Mouse (Mus musculus) ES-E14 (cell line): ENCODE results near the gene Dst. TPM values are rescaled to one million over a fixed set of nuclear protein-coding genes. Genes with fewer than 3 reads are reported as not detected.

Experiments used
- DNase-seq: peaks from one replicate; pipeline ENCODE4 v3.0.0-alpha.2; 2013; ENCODE audit warnings: low read depth, low spot score
- H3K27ac ChIP-seq: 2 replicates; pipeline ENCODE4 v1.5.1; 2012; ENCODE audit warnings: low read depth, mild to moderate bottlenecking, low read length, moderate library complexity, mixed read lengths; ENCODE audit not compliant: poor library complexity, insufficient read depth, severe bottlenecking
- H3K36me3 ChIP-seq: 2 replicates; pipeline ENCODE4 v1.6.1; 2012; ENCODE audit warnings: mild to moderate bottlenecking, low read length, moderate library complexity, mixed read lengths; ENCODE audit not compliant: control insufficient read depth, poor library complexity, insufficient read depth, severe bottlenecking
- H3K4me1 ChIP-seq, 2 experiments: fragments of 150-350 bp in 1 of 2; sonication (generic) in 1 of 2; 2 replicates each; pipeline ENCODE4 v1.6.1; 2012; ENCODE audit warnings: low read length in 2 of 2, mild to moderate bottlenecking in 1 of 2, mixed read lengths in 1 of 2; ENCODE audit not compliant: control insufficient read depth in 2 of 2, insufficient read depth in 2 of 2, poor library complexity in 1 of 2
- H3K4me3 ChIP-seq, 2 experiments: fragments of 150-350 bp in 1 of 2; sonication (generic) in 1 of 2; 2 replicates each; pipeline ENCODE4 v1.5.1; 2012; ENCODE audit warnings: low read length in 2 of 2, low read depth in 1 of 2, mild to moderate bottlenecking in 1 of 2, mixed read lengths in 1 of 2; ENCODE audit not compliant: insufficient read depth in 1 of 2, poor library complexity in 1 of 2, severe bottlenecking in 1 of 2
- H3K9ac ChIP-seq: 2 replicates; pipeline ENCODE4 v1.6.1; 2012; ENCODE audit warnings: low read depth, mild to moderate bottlenecking, low read length, mixed read lengths; ENCODE audit not compliant: poor library complexity, insufficient read depth, severe bottlenecking
- H3K9me3 ChIP-seq: fragments of 150-350 bp; sonication (generic); 2 replicates; pipeline ENCODE4 v1.6.1; 2012; ENCODE audit warnings: low read depth, mild to moderate bottlenecking, low read length; ENCODE audit not compliant: control insufficient read depth, insufficient read depth
- CHD2 ChIP-seq: IDR thresholded peaks from 2 replicates; pipeline ENCODE4 v1.6.1; 2014; ENCODE audit warnings: mild to moderate bottlenecking, low read depth, low read length, inconsistent platforms
- HCFC1 ChIP-seq: IDR thresholded peaks from 2 replicates; pipeline ENCODE4 v1.6.1; 2012; ENCODE audit warnings: low read length, inconsistent platforms, borderline replicate concordance; ENCODE audit not compliant: insufficient read depth
- MAFK ChIP-seq: IDR thresholded peaks from 2 replicates; pipeline ENCODE4 v1.6.1; 2014; ENCODE audit warnings: mild to moderate bottlenecking, low read depth, low read length, inconsistent platforms; ENCODE audit not compliant: insufficient read depth
- ZC3H11A ChIP-seq: IDR thresholded peaks from 2 replicates; pipeline ENCODE4 v1.6.1; 2012; ENCODE audit warnings: low read depth, mild to moderate bottlenecking, inconsistent platforms, low read length, borderline replicate concordance
- ZNF384 ChIP-seq: IDR thresholded peaks from 2 replicates; pipeline ENCODE4 v1.6.1; 2012; ENCODE audit warnings: low read depth, low read length, inconsistent platforms
- in situ Hi-C, 2 experiments: fragments of 600-800 bp; cut with MboI; formaldehyde crosslinking; loops; one replicate each; pipeline ENCODE4 v1.15.1; 2025; ENCODE audit warnings: low sequenced_read_pairs in 2 of 2, inconsistent platforms in 1 of 2; ENCODE audit not compliant: unreplicated experiment in 2 of 2
- total RNA-seq: library from RNA; depleted of rRNA; stranded (reverse); fragments of 300-350 nt; gene quantifications from 2 replicates; pipeline ENCODE4 v1.2.3, GENCODE M21; 2012

The Dst gene
- total RNA-seq, 1 experiment, result 186 TPM

DNA sequence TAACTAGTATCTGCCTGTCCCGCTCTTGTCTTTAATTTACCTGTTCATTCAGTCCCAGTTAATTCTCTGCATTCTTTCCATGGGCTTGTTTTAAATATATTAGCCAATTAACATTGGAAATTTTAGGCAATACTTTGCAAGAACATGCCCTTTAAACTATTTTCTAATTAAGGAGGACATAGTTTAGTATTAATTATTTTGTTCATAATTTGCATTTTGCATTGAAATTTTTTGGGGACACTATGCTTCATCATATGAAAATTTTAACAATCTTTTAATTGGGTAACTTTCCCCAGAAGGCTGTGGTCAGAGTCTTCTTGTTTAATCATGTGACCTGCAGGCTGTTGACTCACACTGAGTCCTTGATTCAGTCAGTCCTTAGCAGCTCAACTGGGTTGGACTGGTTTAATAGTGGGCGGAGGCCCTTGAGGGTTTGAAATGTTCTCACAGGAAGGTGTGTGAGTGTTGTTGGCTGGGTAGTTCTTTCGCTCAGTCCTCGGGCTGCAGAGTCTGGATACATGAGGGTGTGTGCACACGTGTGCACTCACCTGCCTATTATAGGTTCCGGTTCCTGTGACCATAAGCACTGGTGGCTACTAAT is 231.9 kb downstream of the Dst start:
- TF ChIP-seq ZNF384 (no peak), MAFK (0 out of 2 replicates have a peak, but pooled peaks have one; percentile 23)
- H3K4me3 ChIP-seq, result peak overlapping the region; percentile 15 to 24; a peak in 2 of 4 replicates
- H3K27ac ChIP-seq, result peak overlapping the region; percentile 92
- DNase-seq, result peak; percentile 83
- no peaks in the 10 kb centered on the region for H3K9me3 ChIP-seq
- H3K36me3 ChIP-seq, result peaks cover 15% of the 10 kb centered on the region; the same call in 1 of the 2 replicates
- peak overlapping the region; percentile 68 for H3K9ac ChIP-seq
- in situ Hi-C loops, result no loop called here
- H3K4me1 ChIP-seq, result peaks cover 9 to 23% of the 10 kb centered on the region in 2 experiments

GRCm38 (mm10) chr1:34140686-34141085 is 232.7 kb downstream of the Dst start:
- Histone ChIP-seq H3K9ac (no peak overlapping the region; the same call in 1 of the 2 replicates), H3K27ac (peak overlapping the region; percentile 73; the same call in 1 of the 2 replicates), H3K4me1 (peaks cover 9 to 23% of the 10 kb centered on the region in 2 experiments), H3K36me3 (peaks cover 9% of the 10 kb centered on the region; the same call in 1 of the 2 replicates), H3K9me3 (no peaks in the 10 kb centered on the region), H3K4me3 (peak overlapping the region; percentile 8 to 9; a peak in 1 of 4 replicates)
- peak; percentile 43 for DNase-seq
- TF ChIP-seq ZC3H11A, result no peak
- no peak for TF ChIP-seq HCFC1
- no peak for TF ChIP-seq MAFK
- TF ChIP-seq ZNF384, result no peak
- TF ChIP-seq CHD2, result no peak
- in situ Hi-C loops, result no loop called here

- in situ Hi-C loops, result no loop called here
- H3K4me1 ChIP-seq, result peaks cover 9 to 23% of the 10 kb centered on the region in 2 experiments
Observed at GRCm38 (mm10) chr1:34142951-34143580, 235.0 kb downstream of the Dst start.

GRCm38 (mm10) chr1:34144826-34145225 is 236.8 kb downstream of the Dst start:
- no peak overlapping the region for H3K4me3 ChIP-seq
- H3K27ac ChIP-seq, result no peak overlapping the region
- H3K4me1 ChIP-seq, result peaks cover 6 to 18% of the 10 kb centered on the region in 2 experiments; a peak in 3 of 4 replicates
- TF ChIP-seq HCFC1, result no peak
- DNase-seq, result no peak
- in situ Hi-C loops, result no loop called here
- H3K9me3 ChIP-seq, result no peaks in the 10 kb centered on the region
- peaks cover 11% of the 10 kb centered on the region; the same call in 1 of the 2 replicates for H3K36me3 ChIP-seq
- H3K9ac ChIP-seq, result no peak overlapping the region

More at GRCm38 (mm10) chr1:34142951-34143580, 235.0 kb downstream of the Dst start:
- DNase-seq, result no peak
- no peak overlapping the region for H3K27ac ChIP-seq
- H3K9ac ChIP-seq, result no peak overlapping the region
- no peak for TF ChIP-seq HCFC1
- no peak for TF ChIP-seq ZC3H11A
- no peak for TF ChIP-seq CHD2
- no peaks in the 10 kb centered on the region for H3K9me3 ChIP-seq
- no peak overlapping the region for H3K4me3 ChIP-seq
- H3K36me3 ChIP-seq, result peaks cover 11% of the 10 kb centered on the region; the same call in 1 of the 2 replicates

DNA sequence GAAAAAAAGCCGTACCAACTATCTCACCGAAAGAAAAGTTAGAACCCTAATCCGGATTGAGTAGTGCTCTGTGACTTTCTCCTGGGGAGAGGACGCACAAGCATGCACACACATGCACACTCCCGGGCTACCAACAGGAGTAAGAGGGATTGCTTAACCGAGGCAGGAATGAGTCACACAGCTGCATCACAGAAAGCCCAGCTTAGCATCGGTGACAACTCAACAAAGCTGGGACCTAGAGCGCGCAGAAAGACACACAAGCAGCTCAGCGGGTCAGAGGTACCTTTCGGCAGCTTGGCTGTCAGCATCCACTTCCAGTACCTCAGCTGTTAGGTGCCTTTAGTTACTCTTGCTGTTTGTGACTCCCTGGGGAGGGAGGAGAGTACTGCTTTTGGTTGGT is 240.0 kb downstream of the Dst start:
- Histone ChIP-seq H3K36me3 (peaks cover 10% of the 10 kb centered on the region), H3K9ac (no peak overlapping the region), H3K27ac (no peak overlapping the region), H3K4me1 (peaks cover 0 to 7% of the 10 kb centered on the region in 2 experiments; a peak in 1 of 4 replicates), H3K4me3 (no peak overlapping the region), H3K9me3 (no peaks in the 10 kb centered on the region)
- DNase-seq, result no peak
- TF ChIP-seq ZC3H11A, result no peak
- TF ChIP-seq ZNF384, result no peak
- TF ChIP-seq HCFC1, result no peak
- no peak for TF ChIP-seq CHD2
- no peak for TF ChIP-seq MAFK
- in situ Hi-C loops, result no loop called here
